20 mouse cellular contexts compared by ENCODE assay signal in genomic region chr1:62625332-62625731, GRCm38 (mm10).
DNase-seq lines count a peak whose midpoint lies in the region; ATAC-seq and TF ChIP-seq lines count a peak whose summit lies in the region.
"Had no signal": no experiment of that assay in that cellular context is flagged by ENCODE, and none has a peak within 500 bp of the region (broad histone marks: within the 10 kb centered on the region; RNA-seq: fewer than 3 reads in every experiment).

No protein-coding gene starts in this region.

- WGBS in lung, embryonic 16.5 days, result 46% methylated on average over 4 of the region's 4 CpGs
- WGBS in lung, adult 2 months, result 74% methylated on average over 4 of the region's 4 CpGs
- 83% methylated on average over 4 of the region's 4 CpGs for WGBS in forebrain, embryonic 16.5 days
- WGBS in forebrain, embryonic 12.5 days, result 89% methylated on average over 4 of the region's 4 CpGs

- no peaks in the 10 kb centered on the region for H3K27me3 ChIP-seq in lung, embryonic 16.5 days (ENCODE audit: control insufficient read depth, insufficient read depth, low read depth, low read length)
- H3K27me3 ChIP-seq in forebrain, embryonic 16.5 days (replicated peaks; ENCODE audit: control insufficient read depth, insufficient read depth, low read length), result no peaks in the 10 kb centered on the region
- H3K27me3 ChIP-seq in forebrain, embryonic 12.5 days, result no peaks in the 10 kb centered on the region
- H3K27me3 ChIP-seq: embryonic facial prominence, embryonic 13.5 days; embryonic facial prominence, embryonic 15.5 days; forebrain, embryonic 13.5 days; forebrain, embryonic 15.5 days had no signal

- no peak for DNase-seq in lung, adult 2 months
- DNase-seq in hindlimb bud, embryonic 11.5 days (ENCODE audit: extremely low spot score, low read depth, low spot score), result peak; percentile 71
- DNase-seq: adrenal gland, adult 2 months; adrenal gland, postnatal 10 days; adrenal gland, postnatal 25 days; cerebellum, adult 11 months; cerebellum, adult 18-20 months; cerebellum, adult 8-10 months; cerebellum, adult 9-11 months; cerebellum, postnatal 36 days; embryo, embryonic 11 days had no signal

- peak overlapping the region; percentile 53; the same call in 1 of the 2 replicates for H3K27ac ChIP-seq in lung, embryonic 16.5 days (ENCODE audit: low read length)
- H3K27ac ChIP-seq in forebrain, embryonic 16.5 days (ENCODE audit: low read length), result no peak overlapping the region
- no peak overlapping the region for H3K27ac ChIP-seq in forebrain, embryonic 12.5 days
- H3K27ac ChIP-seq: embryonic facial prominence, embryonic 13.5 days; embryonic facial prominence, embryonic 15.5 days; forebrain, embryonic 10.5 days; forebrain, embryonic 13.5 days; forebrain, embryonic 15.5 days had no signal

- no peak for TF ChIP-seq CTCF in lung, adult 2 months (IDR thresholded peaks at IDR 0.05; ENCODE audit: insufficient read depth, low read length)

- H3K9me3 ChIP-seq in lung, embryonic 16.5 days (ENCODE audit: control insufficient read depth, low read length), result no peaks in the 10 kb centered on the region
- no peaks in the 10 kb centered on the region for H3K9me3 ChIP-seq in forebrain, embryonic 16.5 days (ENCODE audit: control insufficient read depth, low read length)
- no peaks in the 10 kb centered on the region for H3K9me3 ChIP-seq in forebrain, embryonic 12.5 days
- H3K9me3 ChIP-seq: embryonic facial prominence, embryonic 13.5 days; embryonic facial prominence, embryonic 15.5 days; forebrain, embryonic 10.5 days; forebrain, embryonic 13.5 days; forebrain, embryonic 15.5 days had no signal

- no peaks in the 10 kb centered on the region for H3K36me3 ChIP-seq in lung, embryonic 16.5 days (ENCODE audit: control insufficient read depth, insufficient read depth, low read length)
- no peaks in the 10 kb centered on the region for H3K36me3 ChIP-seq in forebrain, embryonic 16.5 days (ENCODE audit: control insufficient read depth, insufficient read depth)
- no peaks in the 10 kb centered on the region for H3K36me3 ChIP-seq in forebrain, embryonic 12.5 days (replicated peaks)
- H3K36me3 ChIP-seq: embryonic facial prominence, embryonic 13.5 days; embryonic facial prominence, embryonic 15.5 days; forebrain, embryonic 10.5 days; forebrain, embryonic 15.5 days had no signal

- TF ChIP-seq POLR2A in lung, adult 2 months (IDR thresholded peaks at IDR 0.05; ENCODE audit: borderline replicate concordance, extremely low read depth, low read depth, low read length), result no peak

- no peak overlapping the region for H3K4me2 ChIP-seq in lung, embryonic 16.5 days (ENCODE audit: low read depth, low read length)
- H3K4me2 ChIP-seq in forebrain, embryonic 16.5 days (ENCODE audit: low read length), result no peak overlapping the region
- H3K4me2 ChIP-seq in forebrain, embryonic 12.5 days, result no peak overlapping the region
- H3K4me2 ChIP-seq: embryonic facial prominence, embryonic 13.5 days; embryonic facial prominence, embryonic 15.5 days; forebrain, embryonic 13.5 days; forebrain, embryonic 15.5 days had no signal

- no peak overlapping the region for H3K4me3 ChIP-seq in lung, embryonic 16.5 days (ENCODE audit: low read length)
- H3K4me3 ChIP-seq in lung, adult 2 months (replicated peaks; ENCODE audit: extremely low read depth, low read depth, low read length), result no peak overlapping the region
- H3K4me3 ChIP-seq in forebrain, embryonic 16.5 days (replicated peaks; ENCODE audit: low read length), result no peak overlapping the region
- H3K4me3 ChIP-seq in forebrain, embryonic 12.5 days (replicated peaks), result no peak overlapping the region
- H3K4me3 ChIP-seq: embryonic facial prominence, embryonic 13.5 days; embryonic facial prominence, embryonic 15.5 days; erythroblast, embryonic 14.5 days; forebrain, embryonic 10.5 days; forebrain, embryonic 13.5 days; forebrain, embryonic 15.5 days had no signal

- ATAC-seq in lung, embryonic 16.5 days (ENCODE audit: low read depth), result no peak
- ATAC-seq in forebrain, embryonic 16.5 days, result no peak
- ATAC-seq in forebrain, embryonic 12.5 days (ENCODE audit: low FRiP score), result no peak
- ATAC-seq: forebrain, embryonic 13.5 days; forebrain, embryonic 15.5 days had no signal

- H3K9ac ChIP-seq in lung, embryonic 16.5 days (ENCODE audit: low read length), result no peak overlapping the region
- H3K9ac ChIP-seq in forebrain, embryonic 16.5 days (replicated peaks; ENCODE audit: low read depth, low read length), result no peak overlapping the region
- no peak overlapping the region for H3K9ac ChIP-seq in forebrain, embryonic 12.5 days
- H3K9ac ChIP-seq: embryonic facial prominence, embryonic 13.5 days; embryonic facial prominence, embryonic 15.5 days; forebrain, embryonic 13.5 days; forebrain, embryonic 15.5 days had no signal

- peaks cover 11% of the 10 kb centered on the region for H3K4me1 ChIP-seq in lung, embryonic 16.5 days (replicated peaks; ENCODE audit: control insufficient read depth, insufficient read depth, low read length)
- H3K4me1 ChIP-seq in lung, adult 2 months (ENCODE audit: control insufficient read depth, insufficient read depth, low read length), result peaks cover 2% of the 10 kb centered on the region
- H3K4me1 ChIP-seq in forebrain, embryonic 16.5 days (replicated peaks; ENCODE audit: control insufficient read depth, insufficient read depth, low read length), result no peaks in the 10 kb centered on the region
- no peaks in the 10 kb centered on the region for H3K4me1 ChIP-seq in forebrain, embryonic 12.5 days
- H3K4me1 ChIP-seq: embryonic facial prominence, embryonic 15.5 days; forebrain, embryonic 10.5 days; forebrain, embryonic 13.5 days; forebrain, embryonic 15.5 days had no signal
